Mouse (Mus musculus): ENCODE results near the gene Otulin. TPM values are rescaled to one million over a fixed set of nuclear protein-coding genes. Genes with fewer than 3 reads are reported as not detected.

The Otulin gene
- polyA plus RNA-seq, 2 experiments = 14.6 to 24.1 TPM

- Histone ChIP-seq H3K27ac (no peak overlapping the region), H3K36me3 (replicated peaks; ENCODE audit: control insufficient read depth, insufficient read depth, low read depth) (no peaks in the 10 kb centered on the region; the same call in none of the 2 replicates), H3K9ac (replicated peaks) (no peak overlapping the region), H3K9me3 (ENCODE audit: control insufficient read depth, low read length) (no peaks in the 10 kb centered on the region), H3K27me3 (ENCODE audit: control insufficient read depth, insufficient read depth, low read length) (no peaks in the 10 kb centered on the region), H3K4me3 (ENCODE audit: insufficient read depth in 1 of 2, low read depth in 2 of 2, low read length in 2 of 2) (no peak overlapping the region), H3K4me2 (ENCODE audit: low read depth) (no peak overlapping the region), H3K4me1 (replicated peaks; ENCODE audit: control insufficient read depth in 2 of 2, insufficient read depth in 2 of 2, low read length in 1 of 2) (no peaks in the 10 kb centered on the region)
- 77% methylated on average over 3 of the region's 3 CpGs for WGBS (ENCODE audit: insufficient replicate concordance)
- ATAC-seq (ENCODE audit: insufficient read depth) (no peak), DNase-seq (ENCODE audit: low read depth in 3 of 3, low spot score in 3 of 3) (no peak)
- TF ChIP-seq CTCF (IDR thresholded peaks at IDR 0.05; ENCODE audit: low read depth) = no peak
- no peak for TF ChIP-seq EP300 (IDR thresholded peaks at IDR 0.05; ENCODE audit: low read depth)
Observed at GRCm38 (mm10) chr15:27575932-27576331, 54.6 kb downstream of the Otulin start.

GRCm38 (mm10) chr15:27574992-27575781, 55.3 kb downstream of the Otulin start:
- TF ChIP-seq CTCF (IDR thresholded peaks at IDR 0.05; ENCODE audit: low read depth) (no peak), EP300 (IDR thresholded peaks at IDR 0.05; ENCODE audit: low read depth) (no peak)
- H3K4me2 ChIP-seq (ENCODE audit: low read depth) = no peak overlapping the region
- ATAC-seq (ENCODE audit: insufficient read depth) = no peak
- H3K4me3 ChIP-seq (ENCODE audit: insufficient read depth in 1 of 2, low read depth in 2 of 2, low read length in 2 of 2) = no peak overlapping the region
- no peak overlapping the region for H3K27ac ChIP-seq
- H3K4me1 ChIP-seq (replicated peaks; ENCODE audit: control insufficient read depth in 2 of 2, insufficient read depth in 2 of 2, low read length in 1 of 2) = no peaks in the 10 kb centered on the region
- H3K27me3 ChIP-seq (ENCODE audit: control insufficient read depth, insufficient read depth, low read length) = no peaks in the 10 kb centered on the region
- H3K9ac ChIP-seq (replicated peaks) = no peak overlapping the region
- no peaks in the 10 kb centered on the region for H3K9me3 ChIP-seq (ENCODE audit: control insufficient read depth, low read length)
- H3K36me3 ChIP-seq (replicated peaks; ENCODE audit: control insufficient read depth, insufficient read depth, low read depth) = no peaks in the 10 kb centered on the region; the same call in none of the 2 replicates
- no peak for DNase-seq (ENCODE audit: low read depth in 3 of 3, low spot score in 3 of 3)
- 76% methylated on average over 8 of the region's 8 CpGs for WGBS (ENCODE audit: insufficient replicate concordance)

DNA sequence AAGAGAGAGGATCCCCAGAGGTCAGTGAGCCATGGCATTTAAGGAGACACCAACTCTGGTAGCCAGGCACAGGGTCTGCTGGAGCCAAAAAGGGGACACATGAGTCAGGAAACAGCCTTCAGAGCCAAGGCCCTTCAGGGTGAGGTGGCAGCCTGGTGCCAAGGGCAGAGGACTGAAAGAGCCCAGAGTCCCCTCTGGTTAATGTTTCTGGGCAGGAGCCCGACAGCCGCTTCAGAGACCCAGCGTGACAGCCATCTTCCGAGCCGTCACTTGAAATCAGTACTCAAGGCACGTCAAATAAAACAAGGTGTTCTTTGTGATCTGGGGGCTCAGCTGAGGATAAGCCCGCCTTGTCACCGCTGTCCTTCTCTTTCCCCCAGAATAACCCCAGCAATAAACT, 59.3 kb downstream of the Otulin start:
- Histone ChIP-seq H3K4me3 (ENCODE audit: insufficient read depth in 1 of 2, low read depth in 2 of 2, low read length in 2 of 2) (no peak overlapping the region), H3K9ac (replicated peaks) (no peak overlapping the region), H3K27me3 (ENCODE audit: control insufficient read depth, insufficient read depth, low read length) (no peaks in the 10 kb centered on the region), H3K9me3 (ENCODE audit: control insufficient read depth, low read length) (no peaks in the 10 kb centered on the region), H3K27ac (no peak overlapping the region), H3K36me3 (replicated peaks; ENCODE audit: control insufficient read depth, insufficient read depth, low read depth) (peaks cover 3% of the 10 kb centered on the region), H3K4me2 (ENCODE audit: low read depth) (no peak overlapping the region), H3K4me1 (replicated peaks; ENCODE audit: control insufficient read depth in 2 of 2, insufficient read depth in 2 of 2, low read length in 1 of 2) (no peaks in the 10 kb centered on the region)
- no peak for DNase-seq (ENCODE audit: low read depth in 3 of 3, low spot score in 3 of 3)
- no peak for ATAC-seq (ENCODE audit: insufficient read depth)
- WGBS (ENCODE audit: insufficient replicate concordance) = 91% methylated on average over 8 of the region's 8 CpGs
- TF ChIP-seq CTCF (IDR thresholded peaks at IDR 0.05; ENCODE audit: low read depth) (no peak), EP300 (IDR thresholded peaks at IDR 0.05; ENCODE audit: low read depth) (no peak)

DNA sequence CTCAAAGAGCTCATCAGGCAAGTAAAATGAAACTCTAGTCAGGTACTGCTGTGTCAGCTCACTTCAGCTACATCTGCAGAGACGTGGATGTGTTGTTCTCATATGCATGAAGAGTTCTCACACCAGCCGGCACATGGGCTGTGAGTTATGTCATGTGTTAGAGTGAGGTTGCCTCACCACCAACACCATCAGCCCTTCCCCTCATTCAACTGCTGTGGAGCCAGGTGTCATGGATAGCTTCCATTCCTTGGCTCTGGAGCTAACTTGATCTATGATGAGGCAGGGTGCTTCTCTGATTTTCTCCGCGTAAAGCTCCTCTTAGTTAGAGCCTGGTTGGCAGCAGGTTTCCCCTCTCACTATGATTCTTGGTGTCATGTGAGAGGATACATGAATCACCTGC, 60.1 kb downstream of the Otulin start:
- Histone ChIP-seq H3K36me3 (replicated peaks; ENCODE audit: control insufficient read depth, insufficient read depth, low read depth) (peaks cover 3% of the 10 kb centered on the region), H3K27me3 (ENCODE audit: control insufficient read depth, insufficient read depth, low read length) (no peaks in the 10 kb centered on the region), H3K9ac (replicated peaks) (no peak overlapping the region), H3K4me1 (replicated peaks; ENCODE audit: control insufficient read depth in 2 of 2, insufficient read depth in 2 of 2, low read length in 1 of 2) (no peaks in the 10 kb centered on the region), H3K4me3 (ENCODE audit: insufficient read depth in 1 of 2, low read depth in 2 of 2, low read length in 2 of 2) (no peak overlapping the region), H3K9me3 (ENCODE audit: control insufficient read depth, low read length) (no peaks in the 10 kb centered on the region), H3K4me2 (ENCODE audit: low read depth) (no peak overlapping the region), H3K27ac (no peak overlapping the region)
- ATAC-seq (ENCODE audit: insufficient read depth) = no peak
- TF ChIP-seq CTCF (IDR thresholded peaks at IDR 0.05; ENCODE audit: low read depth) (no peak), EP300 (IDR thresholded peaks at IDR 0.05; ENCODE audit: low read depth) (no peak)
- 88% methylated on average over 4 of the region's 4 CpGs for WGBS (ENCODE audit: insufficient replicate concordance)
- no peak for DNase-seq (ENCODE audit: low read depth in 3 of 3, low spot score in 3 of 3)

DNA sequence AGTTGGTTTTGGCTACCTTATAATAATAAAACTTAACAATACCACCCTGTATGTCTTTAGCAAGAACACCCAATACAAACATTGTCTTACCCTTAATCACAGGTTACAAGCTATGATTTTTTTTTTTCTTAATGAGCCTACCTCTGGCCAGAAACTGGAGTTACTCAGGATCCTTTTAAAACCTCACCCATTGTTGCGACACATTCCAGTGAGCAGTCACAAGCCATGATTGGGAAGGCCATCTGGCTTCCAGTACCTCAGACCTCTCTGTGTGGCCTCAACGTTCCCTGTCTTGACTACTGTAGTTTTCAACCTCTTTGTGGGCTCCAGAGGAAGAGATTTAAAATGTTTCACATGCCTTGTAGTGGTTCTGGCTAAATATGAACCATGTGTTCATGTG, 60.6 kb downstream of the Otulin start:
- Histone ChIP-seq H3K4me3 (ENCODE audit: insufficient read depth in 1 of 2, low read depth in 2 of 2, low read length in 2 of 2) (no peak overlapping the region), H3K36me3 (replicated peaks; ENCODE audit: control insufficient read depth, insufficient read depth, low read depth) (peaks cover 4% of the 10 kb centered on the region), H3K27ac (no peak overlapping the region), H3K9me3 (ENCODE audit: control insufficient read depth, low read length) (no peaks in the 10 kb centered on the region), H3K27me3 (ENCODE audit: control insufficient read depth, insufficient read depth, low read length) (no peaks in the 10 kb centered on the region), H3K4me2 (ENCODE audit: low read depth) (no peak overlapping the region), H3K9ac (replicated peaks) (no peak overlapping the region), H3K4me1 (replicated peaks; ENCODE audit: control insufficient read depth in 2 of 2, insufficient read depth in 2 of 2, low read length in 1 of 2) (no peaks in the 10 kb centered on the region)
- ATAC-seq (ENCODE audit: insufficient read depth) (no peak), DNase-seq (ENCODE audit: low read depth in 3 of 3, low spot score in 3 of 3) (no peak)
- TF ChIP-seq EP300 (IDR thresholded peaks at IDR 0.05; ENCODE audit: low read depth) (no peak), CTCF (IDR thresholded peaks at IDR 0.05; ENCODE audit: low read depth) (no peak)
- 81% methylated on average over 2 of the region's 2 CpGs for WGBS (ENCODE audit: insufficient replicate concordance)

Data from liver, embryonic 14.5 days (tissue).